Mouse (Mus musculus) heart, embryonic 16.5 days (tissue): ENCODE data around the gene Clec4n. TPM values are rescaled to one million over a fixed set of nuclear protein-coding genes. Genes with fewer than 3 reads are reported as not detected.
"Not testable (repeated sequence)": the region's sequence is repeated elsewhere in the genome, so short reads cannot be mapped to it uniquely, and the experiment has no call there.

ENCODE experiments used
- ATAC-seq: fragments of 200-750 bp; cut with Nextera tagmentation; replicated peaks from 2 replicates; pipeline ENCODE4 v1.8.0; 2017; ENCODE audit warnings: moderate number of reproducible peaks; ENCODE audit not compliant: insufficient read depth, low FRiP score; ENCODE audit errors: extremely low read depth
- H3K27ac ChIP-seq: fragments of 300-500 bp; sonication (generic); 2 replicates; pipeline ENCODE4 v1.5.1; 2014; ENCODE audit warnings: mild to moderate bottlenecking, low read length, control low read depth, moderate library complexity
- H3K27me3 ChIP-seq: fragments of 300-500 bp; sonication (generic); 2 replicates; pipeline ENCODE4 v1.6.1; 2014; ENCODE audit warnings: low read length, mixed read lengths; ENCODE audit not compliant: control insufficient read depth, insufficient read depth
- H3K36me3 ChIP-seq: fragments of 300-500 bp; sonication (generic); 2 replicates; pipeline ENCODE4 v1.6.1; 2014; ENCODE audit not compliant: control insufficient read depth, insufficient read depth
- H3K4me1 ChIP-seq: fragments of 300-500 bp; sonication (generic); 2 replicates; pipeline ENCODE4 v1.6.1; 2014; ENCODE audit warnings: low read length, mixed read lengths; ENCODE audit not compliant: control insufficient read depth, insufficient read depth
- H3K4me2 ChIP-seq: fragments of 300-500 bp; sonication (generic); 2 replicates; pipeline ENCODE4 v1.6.1; 2014; ENCODE audit warnings: low read depth, mild to moderate bottlenecking, control low read depth, low read length
- H3K4me3 ChIP-seq: fragments of 300-500 bp; sonication (generic); 2 replicates; pipeline ENCODE4 v1.5.1; 2014; ENCODE audit warnings: mild to moderate bottlenecking, control low read depth, low read length
- H3K9ac ChIP-seq: fragments of 300-500 bp; sonication (generic); 2 replicates; pipeline ENCODE4 v1.6.1; 2014; ENCODE audit warnings: low read length, control low read depth
- H3K9me3 ChIP-seq: fragments of 300-500 bp; sonication (generic); replicated peaks from 2 replicates; pipeline ENCODE4 v1.6.1; 2016; ENCODE audit warnings: low read length; ENCODE audit not compliant: control insufficient read depth
- WGBS: fragments of 180-500 bp; shearing (Covaris S2); extraction: QIAGEN DNeasy Blood & Tissue Kit; methylation state at CpG from one replicate; pipeline ENCODE4 v1.1.7; 2014; 5-methylcytosine and 5-hydroxymethylcytosine counted together
- polyA plus RNA-seq: library from polyadenylated mRNA; unstranded; fragments of >200 nt; fragmentation: Nextera tagmentation; extraction: Ambion mirVana; gene quantifications from 2 replicates; pipeline ENCODE4 v1.2.1, GENCODE M21; 2015

The Clec4n gene
- polyA plus RNA-seq, 1 experiment from 2014 or later, result 3.7 TPM

DNA sequence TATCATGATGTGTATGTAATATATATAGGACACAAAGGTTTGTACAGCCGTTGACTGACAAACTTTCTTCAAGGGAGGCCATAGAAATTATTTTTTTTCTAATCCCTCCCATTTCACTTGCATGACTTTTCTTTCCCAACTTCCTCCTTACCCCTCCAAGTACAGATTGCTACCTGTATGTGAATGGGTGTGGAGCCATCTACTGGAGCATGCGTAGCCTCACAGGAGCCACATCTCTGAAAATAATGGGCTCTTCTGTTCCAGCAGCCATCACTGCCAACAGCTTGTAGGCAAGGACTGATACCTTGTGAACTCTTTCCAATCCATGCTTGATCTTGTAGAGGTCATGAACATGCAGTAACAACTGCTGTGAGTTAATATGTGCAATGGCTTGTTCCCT is 19.2 kb downstream of the Clec4n start:
- WGBS, result 73% methylated on average over 2 of the region's 2 CpGs

GRCm38 (mm10) chr6:123252735-123253134 is 23.1 kb downstream of the Clec4n start:
- Histone ChIP-seq H3K9ac (no peak overlapping the region), H3K27ac (no peak overlapping the region), H3K9me3 (no peaks in the 10 kb centered on the region; the same call in 1 of the 2 replicates), H3K36me3 (no peaks in the 10 kb centered on the region), H3K4me3 (no peak overlapping the region), H3K4me2 (no peak overlapping the region), H3K27me3 (no peaks in the 10 kb centered on the region), H3K4me1 (no peaks in the 10 kb centered on the region)
- no peak for ATAC-seq

More for the DNA sequence above, 19.2 kb downstream of the Clec4n start:
- not testable (repeated sequence) for H3K4me1 ChIP-seq, H3K9me3 ChIP-seq, H3K9ac ChIP-seq, H3K27ac ChIP-seq, H3K36me3 ChIP-seq, H3K4me2 ChIP-seq, ATAC-seq, H3K27me3 ChIP-seq, H3K4me3 ChIP-seq

DNA sequence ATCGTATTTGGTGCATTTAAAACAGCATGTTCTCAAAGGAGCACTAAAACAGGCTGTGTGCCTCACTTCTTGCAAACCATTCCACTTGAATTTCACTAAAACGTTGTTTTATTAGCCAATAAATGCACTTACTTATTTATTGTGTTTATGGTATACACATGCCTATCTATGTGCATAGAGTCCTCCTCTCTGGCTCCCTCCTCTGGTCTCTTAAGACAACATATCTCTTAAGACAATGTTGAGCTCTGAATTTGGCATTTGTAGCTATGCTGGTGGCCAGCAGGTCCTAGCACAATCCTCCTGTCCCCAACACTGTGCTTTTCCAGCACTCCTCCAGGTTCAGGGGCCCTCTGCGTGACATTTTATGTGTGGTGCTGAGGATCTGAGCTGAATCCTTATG is 29.3 kb downstream of the Clec4n start:
- Histone ChIP-seq H3K27me3 (no peaks in the 10 kb centered on the region), H3K4me1 (no peaks in the 10 kb centered on the region), H3K4me3 (no peak overlapping the region), H3K4me2 (no peak overlapping the region), H3K27ac (no peak overlapping the region), H3K9ac (no peak overlapping the region), H3K36me3 (no peaks in the 10 kb centered on the region), H3K9me3 (no peaks in the 10 kb centered on the region; the same call in 1 of the 2 replicates)
- ATAC-seq, result no peak
- 70% methylated on average over 3 of the region's 3 CpGs for WGBS

GRCm38 (mm10) chr6:123259889-123260603 is 30.4 kb downstream of the Clec4n start:
- ATAC-seq, result no peak
- 69% methylated on average over 4 of the region's 4 CpGs for WGBS

GRCm38 (mm10) chr6:123260868-123261267 is 31.2 kb downstream of the Clec4n start:
- no peak overlapping the region for H3K4me3 ChIP-seq
- ATAC-seq, result no peak
- H3K4me2 ChIP-seq, result no peak overlapping the region
- 69% methylated on average over 1 of the region's 1 CpGs for WGBS
- H3K4me1 ChIP-seq, result no peaks in the 10 kb centered on the region
- no peaks in the 10 kb centered on the region for H3K27me3 ChIP-seq
- H3K27ac ChIP-seq, result no peak overlapping the region
- H3K9ac ChIP-seq, result no peak overlapping the region
- H3K9me3 ChIP-seq, result no peaks in the 10 kb centered on the region; the same call in 1 of the 2 replicates
- H3K36me3 ChIP-seq, result no peaks in the 10 kb centered on the region

More at GRCm38 (mm10) chr6:123259889-123260603, 30.4 kb downstream of the Clec4n start:
- Histone ChIP-seq H3K9ac (no peak overlapping the region), H3K4me1 (no peaks in the 10 kb centered on the region), H3K36me3 (no peaks in the 10 kb centered on the region), H3K4me2 (no peak overlapping the region), H3K9me3 (no peaks in the 10 kb centered on the region; the same call in 1 of the 2 replicates), H3K4me3 (no peak overlapping the region), H3K27ac (no peak overlapping the region), H3K27me3 (no peaks in the 10 kb centered on the region)

- 62% methylated on average over 4 of the region's 4 CpGs for WGBS
- no peak for ATAC-seq
- H3K9me3 ChIP-seq, result no peaks in the 10 kb centered on the region; the same call in 1 of the 2 replicates
These were observed 32.0 kb downstream of the Clec4n start, which contains the start of gene Clec4d for GRCm38 (mm10) chr6:123261555-123262161. TSS of gene Clec4d (plus strand) at chr6:123262111.

DNA sequence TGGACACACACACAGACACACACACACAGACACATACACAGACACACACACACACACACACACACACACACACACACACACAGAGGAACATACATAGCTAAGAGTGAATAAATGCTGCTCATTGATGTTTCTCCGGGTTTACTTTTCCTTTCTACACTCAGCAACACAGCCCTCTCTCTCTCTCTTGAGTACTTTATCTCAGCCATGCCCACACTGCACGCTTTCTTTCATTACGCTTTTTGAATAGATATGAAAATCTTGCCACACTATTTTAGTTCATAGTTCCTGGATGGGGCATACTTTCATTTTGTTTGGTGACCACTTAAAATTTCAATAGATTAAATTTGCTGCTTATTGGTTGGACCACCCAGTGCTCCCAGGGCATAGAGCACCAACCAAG is 34.6 kb downstream of the Clec4n start:
- no peaks in the 10 kb centered on the region for H3K9me3 ChIP-seq
- WGBS, result 79% methylated on average over 3 of the region's 3 CpGs
- no peak for ATAC-seq
- H3K4me1 ChIP-seq, result no peaks in the 10 kb centered on the region
- no peak overlapping the region for H3K4me3 ChIP-seq
- H3K36me3 ChIP-seq, result no peaks in the 10 kb centered on the region
- no peak overlapping the region for H3K4me2 ChIP-seq
- H3K9ac ChIP-seq, result no peak overlapping the region
- H3K27me3 ChIP-seq, result no peaks in the 10 kb centered on the region
- no peak overlapping the region for H3K27ac ChIP-seq

More at GRCm38 (mm10) chr6:123261555-123262161, 32.0 kb downstream of the Clec4n start, which contains the start of gene Clec4d:
- no peaks in the 10 kb centered on the region for H3K27me3 ChIP-seq
- no peaks in the 10 kb centered on the region for H3K36me3 ChIP-seq
- H3K9ac ChIP-seq, result no peak within 1 kb of the TSS
- no peak within 1 kb of the TSS for H3K4me3 ChIP-seq
- H3K4me1 ChIP-seq, result no peaks in the 10 kb centered on the region
- H3K4me2 ChIP-seq, result no peak within 1 kb of the TSS
- H3K27ac ChIP-seq, result no peak within 1 kb of the TSS

DNA sequence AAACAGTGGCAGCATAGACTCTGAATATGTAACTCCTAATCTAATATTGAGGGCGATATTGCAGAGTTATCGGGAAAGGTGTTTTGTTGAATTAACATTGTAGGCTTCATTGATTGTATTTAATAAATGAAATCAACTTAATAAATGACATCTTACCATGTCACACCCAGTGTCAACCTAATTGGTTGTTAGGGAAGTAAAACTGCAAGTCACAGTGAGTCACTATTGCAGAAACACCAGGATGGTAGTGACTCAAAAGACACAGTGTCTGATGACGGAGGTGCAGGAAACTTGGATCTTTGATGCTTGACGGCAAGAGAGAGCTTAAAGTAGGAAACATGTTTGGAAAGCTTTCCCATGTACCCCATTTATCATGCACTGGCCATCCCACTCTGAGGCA is 36.2 kb downstream of the Clec4n start:
- no peaks in the 10 kb centered on the region for H3K36me3 ChIP-seq
- WGBS, result 82% methylated on average over 4 of the region's 4 CpGs
- ATAC-seq, result no peak
- H3K4me1 ChIP-seq, result no peaks in the 10 kb centered on the region
- H3K27ac ChIP-seq, result no peak overlapping the region
- no peaks in the 10 kb centered on the region for H3K27me3 ChIP-seq
- no peak overlapping the region for H3K9ac ChIP-seq
- no peak overlapping the region for H3K4me2 ChIP-seq
- no peak overlapping the region for H3K4me3 ChIP-seq
- 0 out of 2 replicates have a peak, but pooled peaks cover 2% of the 10 kb centered on the region for H3K9me3 ChIP-seq

GRCm38 (mm10) chr6:123266945-123267344 is 37.3 kb downstream of the Clec4n start:
- no peaks in the 10 kb centered on the region for H3K27me3 ChIP-seq
- WGBS, result 79% methylated on average over 5 of the region's 5 CpGs
- H3K9ac ChIP-seq, result no peak overlapping the region
- no peak overlapping the region for H3K27ac ChIP-seq
- no peak overlapping the region for H3K4me3 ChIP-seq
- no peak overlapping the region for H3K4me2 ChIP-seq
- H3K9me3 ChIP-seq, result 0 out of 2 replicates have a peak, but pooled peaks cover 2% of the 10 kb centered on the region
- no peak for ATAC-seq
- H3K4me1 ChIP-seq, result no peaks in the 10 kb centered on the region
- no peaks in the 10 kb centered on the region for H3K36me3 ChIP-seq
